Mouse (Mus musculus) spleen, postnatal 4 days (tissue): ENCODE data around the gene Olfr370.

ENCODE experiments used
- DNase-seq, 2 experiments: peaks; one replicate each; pipeline ENCODE4 v3.0.0; 2022; ENCODE audit warnings: low spot score in 2 of 2

The Olfr370 gene

DNA sequence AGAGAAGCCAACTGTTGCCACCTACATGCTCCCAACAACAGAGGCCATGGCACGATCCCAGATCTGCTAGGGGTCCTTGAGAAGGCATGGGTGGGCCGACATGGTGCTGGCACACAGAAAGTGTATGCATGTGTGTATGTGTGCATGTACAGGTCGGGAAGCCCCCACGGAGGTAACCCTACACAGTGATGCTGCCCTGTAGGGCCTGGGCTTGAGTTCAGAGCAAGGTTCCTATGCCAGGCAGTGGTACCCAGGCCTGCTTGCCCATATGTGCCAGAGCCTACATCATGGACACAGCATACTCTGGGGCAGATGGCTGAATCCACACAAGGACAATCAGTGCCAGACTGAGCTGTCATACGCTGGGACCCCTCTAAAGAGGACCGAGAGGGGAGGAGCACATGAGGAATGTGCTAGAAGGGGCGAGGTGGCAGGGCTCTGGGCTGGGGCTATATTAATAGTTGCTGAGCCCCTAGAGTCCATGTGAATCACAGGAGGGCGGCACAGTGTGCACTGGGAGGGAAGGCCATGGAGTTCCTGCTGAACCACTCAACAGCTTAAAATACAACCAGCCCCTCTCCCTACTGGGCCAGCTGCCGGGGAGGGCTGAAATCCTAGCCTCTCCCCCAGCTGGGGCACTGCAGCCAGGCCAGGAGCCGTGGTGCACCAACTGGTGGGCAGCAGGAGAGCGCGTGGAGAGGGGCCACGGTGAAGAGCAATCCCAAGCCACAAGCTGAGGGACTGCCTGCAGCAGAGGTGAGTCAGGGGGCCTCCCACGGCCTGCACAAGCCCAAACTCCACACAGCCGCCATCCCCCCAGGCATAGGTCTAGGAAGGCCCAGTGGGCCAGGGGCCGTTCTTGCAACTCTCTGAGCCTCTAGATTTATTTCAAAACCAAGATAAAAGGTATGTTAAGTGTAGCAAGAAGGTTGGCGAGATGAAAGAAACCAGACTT, 40.3 kb downstream of the Olfr370 start:
- peak; percentile 9 to 59 for DNase-seq

DNA sequence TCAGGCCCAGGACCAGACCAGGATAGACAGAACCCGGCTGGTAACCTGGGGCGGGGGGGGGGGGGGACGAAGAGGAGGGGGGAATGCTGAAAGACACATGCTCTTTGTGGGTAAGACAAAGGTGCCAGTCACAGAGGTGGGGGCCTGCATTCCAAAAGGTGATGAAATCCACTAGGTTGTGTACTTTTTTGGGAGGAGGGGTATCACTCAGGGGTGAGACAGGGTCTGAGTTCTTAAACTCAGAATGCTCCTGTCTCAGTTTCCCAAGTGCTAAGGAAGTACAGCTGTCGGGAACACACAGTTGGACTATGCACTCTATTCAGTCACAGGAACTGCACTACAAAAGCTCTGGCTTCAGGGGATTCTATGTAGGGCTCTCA, 40.9 kb downstream of the Olfr370 start:
- DNase-seq = no peak

DNA sequence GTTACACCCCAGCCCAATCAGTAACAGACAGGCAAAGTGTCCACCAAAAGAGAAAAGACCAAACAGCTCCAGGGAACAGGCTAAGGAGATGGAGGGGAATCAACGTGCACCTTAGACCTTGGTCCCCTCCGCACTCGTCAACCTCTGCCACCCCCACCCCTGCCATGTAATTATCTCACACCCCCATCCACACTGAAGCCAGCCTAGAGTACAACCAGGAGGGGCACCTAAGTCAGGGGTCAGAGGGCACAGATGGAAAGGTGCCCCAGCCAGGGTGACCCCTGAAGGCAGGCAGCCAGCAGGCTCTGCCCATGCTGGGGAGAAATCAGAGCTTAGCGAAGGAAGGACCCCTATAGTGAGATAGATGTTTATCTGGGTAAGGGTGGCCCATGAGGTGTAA, 41.3 kb downstream of the Olfr370 start:
- DNase-seq = peak in 1 of 2 experiments; percentile 59

DNA sequence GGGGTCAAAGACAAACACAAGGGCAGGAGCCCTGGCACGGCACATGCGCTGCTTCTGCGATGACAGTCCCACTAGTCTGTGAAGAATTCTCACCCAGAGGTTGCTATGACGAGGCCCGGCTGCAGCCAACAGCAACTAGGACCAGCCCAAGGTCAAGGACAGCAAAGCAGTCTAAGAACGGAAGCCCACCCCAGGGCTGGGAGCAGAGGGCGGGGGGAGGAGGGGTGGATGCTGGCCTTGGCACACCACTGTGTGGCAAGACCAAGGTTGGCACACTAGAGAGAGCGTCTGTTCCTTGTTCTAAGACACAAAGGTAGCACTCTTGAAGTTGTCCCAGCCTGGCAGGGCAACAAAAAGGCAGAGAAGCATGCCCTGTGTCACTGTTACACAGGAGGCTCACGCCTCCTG, 41.8 kb downstream of the Olfr370 start:
- DNase-seq = peak; percentile 25 to 64

DNA sequence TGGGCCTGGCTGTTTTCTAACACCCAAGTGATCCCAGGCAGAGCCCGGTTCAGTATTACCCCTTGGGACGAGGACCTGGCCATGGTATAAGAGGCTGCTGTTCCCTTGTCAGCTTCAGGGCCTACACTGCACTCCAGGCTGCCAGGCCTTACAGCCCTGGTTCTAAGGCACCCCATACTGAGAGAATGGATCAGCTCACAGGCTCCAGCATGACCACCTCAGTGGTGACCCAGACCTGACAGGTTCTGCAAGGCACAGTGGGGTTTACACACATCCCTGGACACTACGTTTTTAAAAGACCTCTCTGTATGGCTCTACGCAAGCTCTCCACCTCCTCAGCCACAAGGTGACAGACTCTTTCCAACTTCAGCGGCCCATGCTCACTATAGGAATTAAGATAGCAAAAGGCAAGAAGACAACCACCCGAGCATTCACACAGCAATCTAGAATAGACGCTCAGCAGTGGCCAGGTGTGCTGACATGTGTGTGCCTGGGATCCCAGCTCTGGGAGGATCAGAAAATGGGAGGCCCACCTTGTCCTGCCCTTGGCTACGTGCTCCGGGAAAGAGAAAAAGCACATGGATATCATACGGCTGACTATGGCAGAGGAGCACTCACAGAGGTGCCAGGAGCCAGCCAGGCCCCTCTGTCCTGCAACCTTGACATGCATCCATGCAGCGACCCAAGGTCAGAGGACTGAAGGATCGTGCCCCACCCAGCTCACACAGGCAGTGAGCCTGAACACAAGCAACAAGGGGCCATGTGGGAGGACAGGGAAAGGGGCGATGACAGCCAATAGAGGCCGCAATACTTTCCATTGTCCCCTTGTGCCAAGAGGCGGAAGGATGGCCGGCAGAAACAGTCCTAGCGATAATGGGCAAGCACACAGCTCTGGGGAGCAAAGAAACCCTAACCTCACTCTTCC, 42.8 kb downstream of the Olfr370 start:
- peak; percentile 11 to 59 for DNase-seq

DNA sequence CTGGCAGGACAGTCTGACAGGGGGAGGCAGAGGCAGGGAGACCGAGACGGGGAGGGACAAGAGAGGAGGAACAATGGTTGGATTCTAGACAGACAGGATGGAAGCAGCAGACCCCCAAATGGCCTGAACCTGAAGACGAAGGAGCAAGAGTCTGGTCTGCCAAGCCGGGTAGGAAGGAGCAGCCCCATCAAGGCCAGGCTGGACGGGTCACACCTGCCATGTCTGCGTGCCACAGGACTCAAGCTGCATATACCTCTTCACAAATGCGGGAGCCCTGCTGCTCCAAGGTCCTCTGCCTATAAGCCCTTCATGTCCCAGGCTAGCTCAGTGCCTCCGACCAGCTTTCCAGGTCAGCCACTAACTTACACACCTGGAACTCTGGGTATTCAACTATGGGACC, 44.1 kb downstream of the Olfr370 start:
- DNase-seq = peak; percentile 8 to 54

DNA sequence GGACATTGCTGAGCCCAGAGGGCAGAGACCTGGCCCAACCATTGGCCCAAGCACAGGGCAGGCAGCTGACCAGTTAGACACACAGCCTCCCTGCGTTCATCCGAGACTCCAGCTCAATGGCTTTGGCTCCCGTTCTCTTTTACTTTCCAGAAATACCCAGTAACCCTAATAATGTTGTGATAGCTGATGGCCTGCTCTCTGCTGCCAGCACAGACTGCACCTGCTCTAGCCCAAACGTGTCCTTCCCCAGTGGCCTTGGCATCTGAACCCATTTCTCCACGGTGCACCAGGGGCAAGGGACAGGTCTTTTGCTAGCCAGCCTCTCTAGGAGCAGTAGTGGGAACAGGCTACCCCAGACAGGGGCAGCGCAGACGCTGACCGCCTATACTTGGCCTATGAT, 45.2 kb downstream of the Olfr370 start:
- DNase-seq = no peak

DNA sequence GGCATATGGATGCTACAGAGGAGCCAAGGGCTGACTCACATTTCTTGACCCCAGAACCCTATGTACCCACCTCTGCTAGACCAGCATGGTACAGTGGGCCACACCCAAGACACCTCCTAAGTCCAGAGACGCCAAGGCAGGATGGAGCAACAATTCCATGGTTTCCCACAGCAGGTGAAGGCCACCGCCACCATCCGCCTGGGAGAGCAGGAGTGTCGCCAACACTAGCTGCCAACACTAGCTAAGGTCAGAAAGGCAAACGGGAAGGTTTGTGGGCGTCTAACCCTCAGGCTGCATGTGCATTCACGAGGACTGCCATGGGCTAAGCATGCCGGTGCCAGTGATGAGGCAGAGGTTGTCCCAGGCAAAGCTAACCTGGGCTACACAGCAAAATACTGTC, 46.6 kb downstream of the Olfr370 start:
- no peak for DNase-seq

DNA sequence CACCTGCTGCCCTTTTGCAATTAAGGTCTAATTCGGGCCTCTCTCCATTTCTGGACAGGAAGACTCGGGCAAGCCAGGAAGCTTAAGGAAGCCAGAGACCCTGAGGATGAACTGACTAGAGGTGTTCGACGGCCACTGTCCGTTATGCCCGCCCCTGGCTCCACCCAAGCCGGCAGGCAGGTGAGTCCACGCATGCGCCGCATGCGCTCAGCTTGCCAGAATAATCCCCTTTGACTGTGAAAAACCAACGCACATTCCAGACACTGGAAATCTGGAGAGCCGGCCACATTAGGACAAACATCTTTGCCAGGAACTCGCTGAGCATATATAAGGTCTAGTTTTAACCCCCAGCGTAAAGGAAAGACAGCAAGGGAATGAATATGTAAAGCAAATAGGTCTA, 47.7 kb downstream of the Olfr370 start:
- no peak for DNase-seq

DNA sequence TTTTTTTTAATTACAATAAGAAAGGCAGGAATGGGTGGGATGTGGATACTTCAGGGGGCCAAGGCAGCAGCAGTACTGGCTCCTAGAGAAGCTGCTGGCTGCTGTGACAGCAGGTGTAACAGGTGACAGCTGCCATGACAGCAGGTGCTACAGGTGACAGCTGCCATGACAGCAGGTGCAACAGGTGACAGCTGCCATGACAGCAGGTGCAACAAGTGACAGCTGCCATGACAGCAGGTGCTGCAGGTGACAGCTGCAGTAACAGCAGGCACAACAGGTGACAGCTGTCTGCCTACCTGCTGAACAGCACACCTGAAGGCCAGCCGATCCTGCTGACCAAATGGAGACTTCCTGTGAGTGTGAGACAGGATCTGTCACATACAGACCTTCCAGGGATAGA, 49.2 kb downstream of the Olfr370 start:
- DNase-seq = no peak

DNA sequence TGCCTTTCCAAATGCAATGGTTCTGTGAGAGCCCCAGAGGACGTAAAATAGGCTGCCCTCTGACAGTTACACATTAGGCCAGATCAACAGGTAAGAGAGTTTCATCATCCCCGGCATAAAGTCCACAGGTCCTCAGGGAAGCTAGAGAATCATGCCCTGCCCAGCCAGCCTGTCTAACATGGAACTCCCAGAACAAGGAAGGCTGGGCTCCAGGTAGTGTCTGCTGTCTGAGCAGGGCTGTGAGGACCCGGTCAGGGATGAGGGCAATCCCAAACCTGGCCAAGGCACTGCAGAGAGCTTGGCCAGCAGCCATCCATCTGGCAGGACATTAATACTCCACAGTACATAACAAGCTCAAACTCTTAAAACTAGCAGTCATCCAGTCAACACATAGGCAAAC, 49.8 kb downstream of the Olfr370 start:
- no peak for DNase-seq

DNA sequence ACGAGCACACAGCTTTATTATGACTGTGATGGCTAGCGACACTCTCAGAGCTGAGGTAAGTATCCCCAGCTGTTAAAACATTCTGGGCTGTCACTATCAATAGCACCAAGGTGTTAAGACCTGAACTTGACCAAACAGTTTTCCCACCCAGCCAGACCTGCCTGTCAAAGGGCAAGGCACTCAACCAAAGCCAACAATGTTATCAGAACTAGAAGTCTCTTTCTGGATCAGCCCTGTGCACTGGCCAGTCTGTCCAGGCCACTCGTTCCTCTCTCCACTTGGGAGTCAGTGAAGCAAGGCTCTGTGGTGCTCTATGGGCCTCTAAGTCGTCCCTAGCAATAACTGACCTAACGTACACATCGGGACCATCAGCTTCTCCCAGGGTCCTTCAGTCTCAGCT, 52.1 kb downstream of the Olfr370 start:
- no peak for DNase-seq

DNA sequence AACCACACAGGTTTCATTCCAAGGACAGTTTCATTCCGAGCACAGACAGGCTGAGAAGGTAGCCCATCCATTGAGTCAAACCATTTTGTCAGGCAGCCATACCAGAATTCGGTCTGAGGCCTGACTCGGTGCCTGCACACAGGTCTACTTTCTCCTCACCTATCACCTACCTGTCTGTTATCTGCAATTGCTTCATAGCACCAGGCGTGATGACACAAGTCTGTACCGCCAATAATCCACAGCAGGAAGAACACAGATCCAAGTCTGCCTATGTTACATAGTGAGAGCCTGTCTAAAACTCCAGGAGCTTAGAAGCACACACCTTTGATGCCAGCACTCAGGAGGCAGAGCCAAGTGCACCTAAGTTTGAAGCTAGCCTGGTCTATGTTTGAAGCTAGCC, 53.3 kb downstream of the Olfr370 start:
- no peak for DNase-seq

DNA sequence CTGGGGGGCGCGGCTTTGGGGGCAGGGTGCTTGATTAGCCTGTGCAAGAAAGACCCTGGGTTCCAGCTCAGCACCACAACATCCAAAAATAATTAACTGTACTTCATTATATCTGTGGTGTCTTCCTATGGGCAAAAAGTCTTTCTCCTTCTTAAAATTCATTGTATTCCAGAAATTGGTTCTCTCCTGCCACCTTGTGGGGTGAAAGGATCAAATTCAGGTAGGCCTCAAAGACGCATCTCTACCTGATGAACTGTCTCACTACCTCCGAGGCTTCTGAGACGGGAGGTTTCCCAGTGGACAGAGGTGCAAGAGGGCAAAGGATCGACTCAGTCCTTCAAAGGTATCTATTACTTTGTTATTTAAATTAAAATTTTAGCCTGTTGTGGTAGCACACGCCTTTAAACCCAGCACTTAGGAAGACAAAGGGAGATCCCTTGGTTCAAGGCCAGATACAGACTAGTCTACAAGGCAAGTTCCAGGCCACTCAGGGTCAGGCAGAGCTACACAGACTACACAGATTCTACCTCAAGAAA, 55.0 kb downstream of the Olfr370 start:
- no peak for DNase-seq

DNA sequence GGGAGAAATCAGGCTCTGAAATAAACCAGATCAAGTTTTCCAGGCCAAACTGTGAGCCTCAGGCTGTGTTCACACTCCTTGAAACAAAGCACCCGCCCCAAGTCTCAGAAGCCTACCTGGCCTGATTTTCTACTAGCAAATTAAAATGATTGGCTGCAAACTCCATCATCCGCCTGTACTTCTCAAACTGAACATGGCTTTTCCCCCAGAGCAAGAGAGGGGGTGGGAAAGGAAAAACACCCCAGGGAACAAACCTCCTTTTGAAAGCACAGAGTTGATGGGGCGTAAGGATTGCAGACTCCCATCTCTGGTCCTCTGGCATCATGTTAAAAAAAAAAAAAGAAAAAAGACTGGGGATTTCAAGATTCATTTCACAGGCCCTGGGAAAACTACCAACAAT, 57.1 kb downstream of the Olfr370 start:
- no peak for DNase-seq

DNA sequence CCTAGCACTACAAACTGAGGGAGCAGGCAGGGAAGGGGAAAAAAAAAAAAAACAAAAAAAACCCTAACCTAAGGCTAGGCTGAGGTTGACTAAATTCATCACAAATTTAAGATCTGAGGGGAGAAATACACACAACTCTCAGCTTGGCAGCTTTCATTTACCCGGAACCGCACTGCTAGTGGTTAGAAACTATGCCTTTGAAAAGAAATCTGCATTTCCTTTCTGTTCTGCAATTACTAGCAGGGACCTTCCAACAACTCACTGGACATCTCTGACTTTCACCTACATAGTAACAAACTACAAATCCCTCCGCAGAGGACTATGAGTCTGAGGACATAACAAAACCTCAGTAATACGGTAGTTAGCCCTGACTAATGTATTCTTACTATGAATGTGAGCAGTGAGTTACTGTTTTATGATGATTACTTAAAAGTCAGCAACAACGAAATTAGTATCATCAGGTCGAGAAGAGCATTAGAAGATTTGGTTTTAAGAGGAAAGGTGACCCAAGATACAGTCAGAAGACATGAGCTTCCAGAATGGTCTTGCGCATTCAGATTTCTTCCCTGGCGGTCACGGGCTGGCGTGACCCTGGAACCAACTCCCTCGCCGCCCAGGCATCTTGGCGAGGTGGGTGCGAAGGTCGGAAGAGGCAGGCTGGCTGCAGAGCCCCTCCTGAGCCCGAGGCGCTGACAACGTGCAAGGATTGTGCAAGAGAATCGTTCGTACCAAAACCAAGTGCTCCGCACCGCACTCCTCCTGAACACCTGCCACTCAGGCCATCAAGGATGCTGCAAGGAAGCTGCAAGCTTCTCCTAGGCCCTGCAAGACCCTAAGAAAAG, 58.0 kb downstream of the Olfr370 start:
- DNase-seq = no peak

DNA sequence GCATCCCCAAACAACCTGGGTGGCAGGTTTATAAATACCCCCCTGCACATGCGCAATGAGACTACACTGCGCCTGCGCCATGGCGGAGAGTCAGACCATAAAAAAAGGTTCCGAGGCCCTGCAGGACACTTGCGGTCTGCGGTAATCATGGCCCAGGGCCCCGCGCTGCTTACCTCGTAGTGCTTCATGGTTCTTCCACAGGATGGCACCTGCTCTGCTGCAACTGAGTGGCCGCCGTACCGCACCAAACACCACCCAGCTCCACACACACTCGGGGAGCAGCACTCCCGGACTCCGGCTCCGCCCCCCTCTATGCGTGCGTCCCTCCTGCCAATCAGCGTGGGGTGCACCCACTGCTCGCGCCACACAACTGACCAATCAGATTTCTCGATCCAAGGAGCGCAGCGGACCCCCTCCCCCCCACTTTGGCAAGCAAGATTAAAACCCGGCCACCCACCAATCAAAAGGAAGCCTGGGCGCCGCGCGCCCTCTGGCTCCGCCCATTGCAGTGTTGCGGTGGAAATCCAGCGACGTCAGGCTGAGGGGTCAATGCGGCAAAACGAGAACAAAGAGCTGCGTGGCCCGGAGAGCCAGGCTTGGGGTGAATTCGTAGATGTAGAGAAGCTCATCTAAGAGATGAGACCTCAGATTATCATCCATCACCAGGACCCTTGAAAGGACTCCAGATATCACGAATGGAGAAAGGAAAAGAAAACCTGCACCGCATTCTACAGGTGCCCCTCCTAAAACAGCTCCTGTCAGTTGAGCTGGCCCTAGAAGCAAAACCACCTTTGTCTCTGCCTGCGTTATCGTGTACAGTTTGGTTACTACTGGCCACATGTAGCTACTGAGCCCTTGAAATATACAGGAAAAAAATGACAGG, 58.8 kb downstream of the Olfr370 start:
- peak; percentile 96 for DNase-seq
